Mouse (Mus musculus) heart, postnatal 4 days (tissue): ENCODE results near the gene Cflar. TPM values are rescaled to one million over a fixed set of nuclear protein-coding genes. Genes with fewer than 3 reads are reported as not detected.

Experiments
- DNase-seq: peaks from one replicate; pipeline ENCODE4 v3.0.0; 2021
- total RNA-seq, 2 experiments: library from RNA; stranded (reverse); gene quantifications; 2 replicates each; pipeline ENCODE4 v1.2.3; 2021

Cflar gene
- total RNA-seq, 2 experiments from 2014 or later = 52.1 to 63.0 TPM

DNA sequence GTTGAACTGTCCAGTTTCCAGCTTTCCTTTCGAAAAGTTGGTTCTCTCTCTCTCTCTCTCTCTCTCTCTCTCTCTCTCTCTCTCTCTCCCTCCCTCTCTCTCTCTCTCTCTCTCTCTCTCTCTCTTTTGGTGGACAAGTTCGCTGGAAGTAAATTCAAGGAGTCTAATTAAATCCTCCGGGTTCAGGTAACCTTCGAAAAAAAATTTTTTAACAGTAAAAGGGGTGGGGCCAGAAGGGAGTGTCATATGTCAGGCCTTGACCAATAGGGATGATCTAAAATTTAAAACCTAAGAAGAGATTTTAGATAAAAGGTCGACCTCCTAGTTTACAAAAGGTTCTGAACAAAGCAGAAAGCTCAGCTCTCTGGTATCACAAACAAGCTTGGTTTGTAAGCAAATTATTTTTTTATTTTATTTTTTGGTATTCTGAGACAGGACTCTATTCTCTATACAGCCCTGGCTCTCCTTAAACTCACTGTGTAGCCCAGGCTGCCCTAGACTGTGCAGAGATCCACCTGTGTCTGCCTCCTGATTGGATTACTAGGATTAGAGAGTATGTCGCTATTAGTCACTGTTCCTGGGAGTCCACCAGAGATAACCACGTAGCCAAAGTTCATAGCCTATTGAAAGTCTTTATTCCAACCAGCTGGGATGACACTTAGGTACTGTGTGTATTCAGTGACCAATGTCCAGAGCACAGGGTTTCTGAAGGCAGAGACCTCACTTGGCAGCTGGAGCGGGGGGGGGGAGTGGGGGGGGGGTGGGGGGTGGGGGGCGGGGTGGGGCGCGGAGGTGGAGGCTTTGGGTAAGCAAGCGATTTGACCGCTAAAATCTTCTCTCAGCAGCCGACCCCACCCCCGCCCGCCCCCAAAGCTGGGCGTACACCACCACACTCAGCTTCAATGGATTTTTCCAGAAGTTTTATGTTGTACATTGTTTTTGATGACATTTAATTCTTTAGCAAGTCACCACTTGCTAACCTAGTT is 1.1 kb downstream of the Cflar start:
- peak; percentile 40 for DNase-seq

DNA sequence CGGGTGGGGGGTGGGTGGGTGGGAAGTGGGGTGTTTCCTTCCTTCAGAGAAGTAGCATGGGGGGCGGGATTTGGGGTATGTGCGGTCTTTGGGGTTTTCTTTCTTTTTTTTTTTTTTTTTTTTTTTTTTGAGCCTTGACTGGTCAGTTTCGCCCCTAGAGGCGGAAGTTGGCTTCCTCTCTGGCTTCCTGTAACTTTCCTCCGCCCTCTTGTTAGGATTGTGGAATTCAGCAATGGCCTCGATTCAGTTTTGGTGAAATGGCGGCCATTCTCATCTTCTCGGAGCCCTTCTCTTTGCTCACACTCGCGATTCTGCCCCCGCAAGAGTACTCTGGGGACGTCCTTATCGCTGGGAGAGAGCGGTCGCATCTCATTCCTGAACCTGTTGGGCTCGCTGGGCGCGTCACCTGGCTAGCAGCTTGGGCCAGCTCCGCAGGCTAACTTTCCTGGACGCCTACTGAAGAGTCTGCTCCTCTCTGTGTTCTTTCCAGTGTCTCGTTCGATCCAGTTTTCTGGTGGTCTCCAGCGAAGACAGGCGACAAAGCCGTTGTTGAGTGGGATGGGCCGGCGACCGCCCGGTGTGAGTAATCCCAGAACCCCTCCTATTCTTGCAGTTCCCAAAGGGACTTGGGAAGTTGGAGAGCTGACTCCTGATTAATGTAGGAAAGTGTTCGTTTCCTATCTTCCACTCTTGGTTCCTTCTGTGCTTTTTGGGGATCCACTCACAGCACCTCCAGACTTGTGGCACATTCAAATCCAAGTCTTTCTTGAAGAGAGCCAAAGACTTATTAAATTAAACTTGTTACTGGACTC is 2.0 kb downstream of the Cflar start:
- DNase-seq = peak; percentile 72

DNA sequence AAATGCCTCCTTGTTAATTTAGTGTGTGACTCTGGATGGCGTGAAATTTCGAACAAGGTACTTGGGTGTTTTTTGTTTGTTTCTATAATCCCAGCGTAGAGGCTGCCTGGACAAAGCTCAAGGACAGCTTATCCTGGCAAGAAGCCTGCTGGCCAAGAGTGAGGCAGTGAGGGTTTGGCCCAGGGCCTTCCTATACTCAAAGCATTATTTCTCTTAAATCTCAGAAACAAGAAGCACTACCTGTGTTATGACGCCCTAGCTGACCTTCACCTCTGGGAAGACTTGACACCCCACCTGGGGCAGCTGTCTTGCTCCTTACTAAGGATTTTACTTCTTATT is 2.6 kb downstream of the Cflar start:
- DNase-seq = peak; percentile 82

DNA sequence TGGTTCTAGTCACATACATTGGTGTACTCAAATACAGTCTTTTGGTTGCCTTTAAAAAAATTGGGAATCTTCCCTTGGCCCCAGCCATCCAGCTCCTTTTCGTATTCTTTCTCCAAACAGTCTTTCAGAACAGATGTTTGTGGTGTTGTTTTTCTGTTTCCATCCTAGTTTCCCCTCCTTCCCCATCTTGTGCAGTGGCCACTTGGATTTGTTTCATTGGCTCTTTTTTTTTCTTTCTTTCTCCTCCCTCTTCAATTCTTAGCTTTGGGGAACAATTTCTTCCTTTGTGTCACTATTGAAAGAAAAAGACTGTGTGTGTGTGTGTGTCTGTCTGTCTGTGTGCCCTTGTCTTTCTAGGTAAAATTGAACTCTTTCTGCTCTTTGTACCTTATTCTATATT is 3.1 kb downstream of the Cflar start:
- no peak for DNase-seq

DNA sequence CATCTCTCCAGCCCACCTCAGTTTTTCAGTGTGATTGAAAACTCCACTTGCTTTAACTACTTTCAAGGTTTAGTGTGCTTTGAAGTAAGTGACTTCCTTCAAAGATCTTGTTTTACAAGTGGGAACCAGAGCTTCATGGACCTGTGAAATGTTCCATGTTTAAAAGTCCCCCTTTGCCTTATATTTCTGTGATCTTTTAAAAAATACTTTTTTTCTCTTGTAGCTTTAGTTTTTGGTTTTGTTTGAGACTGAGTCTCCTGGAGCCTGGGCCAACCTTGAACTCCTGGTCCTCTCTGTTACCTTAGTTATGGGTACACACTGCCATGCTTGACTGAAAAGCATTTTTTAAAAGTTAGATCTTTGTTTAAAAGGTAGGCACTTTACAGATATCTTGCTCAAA is 4.2 kb downstream of the Cflar start:
- DNase-seq = no peak

DNA sequence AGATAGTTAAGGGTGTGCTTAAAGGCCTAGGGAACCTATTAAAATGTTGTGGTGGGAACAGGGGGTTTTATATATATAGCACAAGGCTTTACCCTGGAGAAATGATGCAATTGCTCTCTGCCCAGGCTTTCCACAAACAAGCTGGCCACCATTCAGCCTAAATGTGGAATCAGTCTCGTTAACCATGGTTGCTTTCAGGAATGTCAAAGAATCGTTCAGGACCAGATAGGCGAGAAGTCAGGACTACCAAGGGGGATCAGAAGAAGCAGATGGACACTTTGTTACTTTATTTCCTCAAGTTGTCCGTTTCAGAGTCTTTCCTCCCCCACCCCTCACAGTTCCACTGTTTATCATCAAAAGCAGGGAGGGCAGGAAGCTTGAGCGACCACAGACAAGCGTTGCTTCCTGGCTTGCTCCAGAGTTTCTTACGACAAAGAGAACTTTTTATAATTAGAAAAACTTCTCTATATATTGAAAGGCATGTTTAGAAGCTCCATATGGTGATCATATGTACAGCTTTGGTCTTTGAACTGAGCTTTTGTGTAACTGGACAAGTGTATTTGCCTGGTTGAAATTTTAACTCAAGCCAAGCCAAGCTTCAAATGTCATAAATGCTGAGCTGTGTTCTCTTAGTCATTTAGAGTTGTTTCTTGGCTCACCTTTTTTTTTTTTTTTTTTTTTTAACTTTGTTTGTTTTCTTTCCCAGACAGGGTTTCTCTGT is 5.0 kb downstream of the Cflar start:
- no peak for DNase-seq

DNA sequence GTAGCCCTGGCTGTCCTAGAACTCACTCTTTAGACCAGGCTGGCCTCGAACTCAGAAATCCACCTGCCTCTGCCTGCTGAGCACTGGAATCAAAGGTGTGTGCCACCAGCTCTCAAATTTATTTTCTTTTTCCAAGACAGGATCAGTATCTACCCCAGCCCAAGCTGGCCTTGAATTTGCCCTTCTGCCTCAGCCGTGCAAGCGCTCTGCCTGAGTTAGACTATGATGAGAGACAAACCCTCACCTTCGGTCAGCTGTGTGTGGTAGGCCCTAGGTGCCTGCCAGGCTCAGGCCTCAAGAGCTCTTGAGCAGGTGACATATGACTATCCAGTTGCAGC is 5.5 kb downstream of the Cflar start:
- DNase-seq = no peak

DNA sequence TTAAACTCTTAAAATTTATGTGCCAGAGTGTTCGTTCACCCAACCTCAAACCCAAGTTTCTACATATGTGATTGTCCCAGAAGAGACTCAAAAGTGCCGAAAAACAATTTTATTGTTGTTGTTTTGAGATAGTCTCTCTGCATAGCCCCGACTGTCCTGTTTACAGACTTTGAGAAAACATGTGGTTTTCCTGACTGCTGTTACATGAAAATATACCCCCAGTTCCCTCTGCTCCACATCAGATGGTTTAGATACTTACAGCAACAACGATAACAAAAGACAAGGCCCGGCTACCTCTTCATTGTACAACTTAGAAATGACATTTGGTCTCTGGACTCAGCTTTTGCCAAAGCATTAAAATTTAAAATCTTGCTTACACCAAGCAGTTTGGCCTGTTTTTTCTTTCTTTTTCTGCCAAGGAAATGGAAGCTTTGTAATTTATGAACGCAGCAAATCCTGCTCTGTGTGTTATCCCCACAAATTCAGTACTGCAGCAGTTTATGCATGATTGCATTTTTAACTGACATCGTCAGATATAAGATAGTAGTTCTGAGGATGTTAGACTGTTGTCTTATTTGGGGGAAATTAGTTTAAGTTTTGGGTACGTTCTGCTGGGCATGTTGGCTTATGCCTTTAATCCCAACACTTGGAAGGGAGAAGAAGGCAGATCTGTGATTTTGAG is 6.4 kb downstream of the Cflar start:
- DNase-seq = no peak

DNA sequence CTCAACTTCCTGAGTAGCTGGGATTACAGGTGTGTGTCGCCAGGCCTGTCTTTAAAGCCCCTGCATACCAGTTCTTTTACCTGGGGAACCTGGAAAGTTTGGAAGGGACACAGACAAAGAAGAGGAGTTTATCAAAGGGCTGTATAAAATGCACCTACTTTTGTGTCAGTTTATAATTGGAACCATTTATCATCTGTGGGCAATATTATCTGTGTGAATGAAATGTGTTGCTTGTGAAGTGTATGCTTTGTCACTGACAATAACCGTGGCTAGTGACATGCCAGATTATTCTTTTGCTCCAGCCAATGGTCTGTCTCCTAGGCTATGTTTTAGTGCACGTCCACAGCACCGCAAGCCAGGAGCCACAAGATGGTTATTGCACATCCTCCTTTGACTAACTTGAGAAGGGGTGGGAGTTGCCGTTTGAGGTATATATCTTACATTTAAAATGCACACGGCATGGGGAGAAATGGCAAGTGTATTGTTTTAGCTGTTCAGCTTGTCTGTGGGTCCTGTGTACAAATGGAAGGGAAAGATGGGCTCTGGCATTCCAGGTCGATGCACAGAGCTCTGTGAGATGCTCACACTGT is 8.1 kb downstream of the Cflar start:
- DNase-seq = no peak

DNA sequence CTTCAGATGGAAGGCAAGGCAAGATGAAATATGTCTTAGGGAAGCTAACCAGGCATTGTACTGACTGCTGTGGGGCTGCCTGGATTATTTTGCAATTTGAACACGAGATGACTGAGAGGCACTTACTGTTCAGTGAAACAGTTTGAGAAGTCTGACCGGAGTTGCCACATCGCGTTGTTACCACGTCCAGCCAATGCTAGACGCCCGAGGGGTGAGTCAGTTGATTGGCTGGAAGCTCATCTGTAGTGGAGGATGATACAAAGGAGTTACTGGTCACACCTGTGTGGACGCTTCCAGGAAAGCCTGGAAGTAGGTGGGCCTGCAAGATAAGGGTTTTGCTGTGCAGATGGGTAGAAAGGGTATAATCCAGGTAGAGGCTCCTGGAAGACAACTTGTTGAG is 8.8 kb downstream of the Cflar start:
- no peak for DNase-seq

DNA sequence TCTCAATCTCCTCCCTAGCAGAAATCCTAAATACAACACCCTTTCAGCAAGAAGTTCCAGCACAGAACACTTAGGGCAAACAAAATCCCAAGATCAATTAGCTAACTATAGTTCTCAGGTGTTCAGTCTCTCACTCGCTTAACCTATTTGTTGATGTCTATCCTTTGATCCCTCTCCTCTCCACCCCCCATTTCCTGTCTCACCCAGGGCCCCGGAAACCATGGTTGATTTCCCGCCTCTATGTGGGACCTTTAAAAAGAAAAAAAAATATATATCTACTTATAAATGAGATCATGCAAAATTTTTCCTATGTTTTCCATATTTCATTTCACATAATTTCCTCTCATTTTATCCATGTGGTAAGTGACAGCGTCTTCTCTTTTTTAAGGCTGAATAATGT is 9.7 kb downstream of the Cflar start:
- DNase-seq = no peak

DNA sequence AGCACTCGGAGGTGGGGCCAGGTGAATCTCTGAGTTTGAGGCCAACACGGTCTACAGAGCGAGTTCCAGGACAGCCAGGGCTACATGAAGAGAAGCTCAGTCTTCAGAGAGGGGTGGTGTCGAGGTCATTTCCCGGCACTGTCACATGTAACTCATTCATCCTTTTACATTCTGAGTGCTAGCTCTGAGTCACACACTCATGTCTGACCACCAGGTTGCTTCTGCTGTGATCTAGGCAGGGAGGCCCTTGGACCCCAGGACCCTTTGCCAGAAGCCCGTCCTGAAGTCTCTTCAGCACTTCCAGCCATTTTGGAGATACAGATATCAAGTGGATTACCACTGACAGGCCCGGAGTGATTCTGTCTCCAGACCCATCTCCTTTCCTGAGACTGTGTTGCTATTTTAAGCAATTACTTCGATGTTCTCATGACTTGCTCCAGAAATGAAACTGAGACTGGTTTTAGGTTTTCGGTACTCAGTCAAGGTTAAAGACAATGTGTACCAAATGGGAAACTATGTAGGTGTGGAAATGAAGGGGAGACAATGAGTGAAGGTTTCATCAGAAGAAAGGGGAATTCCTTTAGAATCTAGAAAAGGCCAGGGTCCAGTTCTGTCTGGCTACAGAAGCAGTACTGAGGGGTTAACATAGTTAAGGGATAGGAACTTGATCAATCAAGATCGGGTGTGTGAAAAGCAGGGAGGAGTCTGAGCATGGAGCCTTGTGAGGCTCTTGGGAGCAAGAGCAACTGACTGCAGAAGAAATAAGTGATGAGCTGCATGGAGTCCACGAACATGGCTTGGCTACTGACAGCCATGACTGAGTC is 11.0 kb downstream of the Cflar start:
- DNase-seq = no peak

DNA sequence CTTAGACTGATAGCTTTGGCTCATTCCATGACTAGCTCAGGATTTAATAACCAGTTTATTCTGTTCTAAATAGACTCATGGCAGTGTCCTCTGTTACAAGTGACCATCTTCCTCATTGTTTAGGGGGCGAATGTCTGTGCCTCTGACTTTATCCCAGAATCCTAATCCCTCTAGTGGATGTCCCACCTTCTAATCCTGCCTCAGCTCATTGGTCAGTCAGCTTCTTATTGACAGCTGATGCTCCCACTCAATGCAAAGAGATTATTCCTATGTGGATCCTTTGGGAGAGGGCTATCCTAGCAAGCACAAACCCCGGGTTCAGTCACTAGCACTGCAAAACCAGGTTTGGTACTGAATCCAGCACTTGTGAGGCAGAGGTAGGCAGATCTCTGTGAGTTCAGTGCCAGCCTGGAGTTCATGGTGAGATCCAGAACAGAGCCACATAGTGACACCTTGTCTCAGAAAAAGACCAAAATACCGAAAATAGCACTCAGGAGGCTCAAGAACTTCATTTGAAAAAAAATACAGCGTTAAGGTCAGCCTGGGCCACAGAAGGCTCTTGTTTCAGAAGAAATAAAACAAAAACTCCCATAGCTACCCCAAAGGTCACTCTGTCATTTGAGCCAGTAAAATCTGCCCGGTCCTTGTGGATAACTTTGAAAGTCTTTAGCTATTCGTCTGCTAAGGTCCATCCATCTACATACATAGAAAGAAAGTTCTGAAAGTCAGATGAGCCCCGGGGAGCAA is 11.9 kb downstream of the Cflar start:
- no peak for DNase-seq

DNA sequence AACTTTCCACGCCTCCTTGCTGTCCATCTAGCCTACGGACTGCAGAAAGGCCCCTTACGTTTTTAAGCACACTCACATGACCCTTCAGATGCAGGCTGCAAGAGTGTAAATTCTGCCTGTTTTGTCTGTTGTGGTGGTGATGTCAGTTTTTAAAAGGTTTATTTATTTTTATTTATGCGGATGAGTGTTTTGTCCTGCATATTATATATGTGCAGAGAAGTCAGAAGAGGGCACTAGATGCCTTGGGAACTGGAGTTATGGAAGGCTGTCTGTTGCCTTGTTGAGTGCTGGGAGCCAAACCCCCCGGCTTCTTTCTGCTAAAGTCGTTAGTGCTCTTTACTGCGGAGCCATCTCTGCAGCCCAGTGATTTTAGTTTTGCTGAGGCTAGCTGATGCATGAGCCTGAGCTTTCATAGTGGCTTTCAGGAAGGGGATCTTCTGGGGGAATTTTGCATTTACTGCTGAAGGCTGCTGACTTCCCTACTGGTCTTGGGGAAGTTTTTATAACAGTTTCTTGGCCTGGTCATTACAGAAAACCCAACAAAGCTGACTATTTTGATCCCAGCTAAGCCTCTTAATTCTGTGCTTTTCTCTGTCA is 12.6 kb downstream of the Cflar start:
- DNase-seq = no peak

DNA sequence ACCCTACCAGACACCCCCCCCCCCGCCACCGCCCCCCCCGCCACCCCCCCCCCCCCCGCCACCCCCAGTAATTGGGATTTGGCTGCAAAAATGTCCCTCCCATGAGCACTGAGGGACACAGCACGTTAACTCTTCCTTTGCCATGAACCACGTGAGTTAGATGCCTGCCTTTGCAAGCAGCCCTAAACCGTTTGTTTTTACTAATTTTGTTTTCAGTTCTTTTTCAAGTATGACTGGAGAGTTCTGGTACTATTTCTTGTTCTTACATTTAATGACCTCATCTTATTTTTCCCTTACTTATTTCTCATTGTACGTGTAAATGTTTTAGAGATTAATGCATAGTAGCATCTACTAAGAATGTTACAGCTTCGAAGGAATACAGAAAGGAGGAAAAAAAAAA is 13.2 kb downstream of the Cflar start:
- no peak for DNase-seq

DNA sequence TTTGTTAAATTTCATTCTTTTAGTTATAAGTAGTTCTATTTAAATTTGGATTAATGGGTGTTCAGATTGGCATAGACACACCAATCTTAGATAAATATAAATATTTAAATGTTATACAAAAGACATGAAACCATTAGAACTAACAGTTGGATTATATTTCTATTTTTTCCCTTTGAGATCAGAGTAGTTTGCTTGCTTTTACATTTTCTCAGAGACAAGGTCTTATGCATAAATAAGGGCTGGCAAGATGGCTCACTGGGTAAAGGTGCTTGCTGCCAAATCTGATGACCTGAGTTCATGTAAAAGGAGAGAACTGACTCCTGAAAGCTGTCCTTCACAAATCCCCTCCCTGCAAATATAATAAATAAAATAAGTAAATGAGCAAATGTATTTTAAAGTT is 13.8 kb downstream of the Cflar start:
- DNase-seq = no peak

DNA sequence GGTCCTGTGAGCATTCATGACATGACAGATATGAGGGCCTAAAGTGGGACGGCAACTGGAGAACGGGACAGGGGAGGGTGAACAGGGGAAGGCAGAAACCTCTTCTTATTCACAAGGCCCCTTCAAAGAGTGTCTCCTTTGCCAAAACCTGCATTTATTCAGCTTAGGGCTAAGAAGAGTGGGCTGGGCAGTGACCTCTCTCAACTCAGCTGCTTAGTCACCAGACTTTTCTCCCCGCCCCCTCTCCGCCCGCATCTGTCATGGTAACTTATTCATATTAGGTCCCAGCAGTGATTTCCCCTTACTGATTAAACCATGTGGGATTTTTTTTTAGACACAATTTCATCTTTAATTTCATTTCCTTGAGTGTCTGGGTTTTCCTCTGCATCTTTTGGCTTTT is 14.5 kb downstream of the Cflar start:
- no peak for DNase-seq

DNA sequence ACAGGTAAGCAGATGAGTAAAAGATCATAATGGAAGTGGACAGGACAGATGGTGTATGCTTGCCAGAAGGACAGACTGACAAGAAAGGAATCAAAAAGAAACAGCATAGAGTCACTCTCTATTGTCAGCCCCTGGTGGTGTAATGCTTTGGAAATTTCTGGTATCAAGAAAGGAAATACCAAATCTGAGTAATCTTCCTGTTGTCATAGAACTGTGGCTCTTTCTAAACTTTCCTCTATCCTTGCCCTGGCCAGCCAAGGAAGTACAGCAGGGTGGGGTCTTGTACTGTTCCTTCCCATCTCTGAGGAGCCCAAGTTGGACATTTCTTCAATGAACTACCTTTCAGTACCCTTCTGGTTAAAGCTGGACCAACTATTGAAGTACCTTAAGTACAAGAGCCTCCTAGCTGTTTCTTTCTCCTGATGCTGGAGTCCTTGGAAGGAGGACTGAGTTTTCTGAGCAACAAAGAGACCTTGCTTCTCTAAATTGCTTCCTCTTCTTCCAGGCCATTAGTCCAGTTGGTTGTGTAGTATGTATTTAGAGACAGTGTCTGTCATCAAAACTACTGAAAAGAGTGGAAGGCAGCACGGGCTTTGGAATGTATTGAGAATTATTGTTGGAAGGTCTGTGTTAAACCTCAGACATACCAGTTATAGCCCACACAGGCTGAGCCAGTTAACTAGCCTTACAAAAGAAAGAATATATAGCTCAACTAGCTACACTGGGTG is 15.9 kb downstream of the Cflar start:
- no peak for DNase-seq
